Comparison of ENCODE assay signal across 27 mouse cellular contexts in the genomic region with DNA sequence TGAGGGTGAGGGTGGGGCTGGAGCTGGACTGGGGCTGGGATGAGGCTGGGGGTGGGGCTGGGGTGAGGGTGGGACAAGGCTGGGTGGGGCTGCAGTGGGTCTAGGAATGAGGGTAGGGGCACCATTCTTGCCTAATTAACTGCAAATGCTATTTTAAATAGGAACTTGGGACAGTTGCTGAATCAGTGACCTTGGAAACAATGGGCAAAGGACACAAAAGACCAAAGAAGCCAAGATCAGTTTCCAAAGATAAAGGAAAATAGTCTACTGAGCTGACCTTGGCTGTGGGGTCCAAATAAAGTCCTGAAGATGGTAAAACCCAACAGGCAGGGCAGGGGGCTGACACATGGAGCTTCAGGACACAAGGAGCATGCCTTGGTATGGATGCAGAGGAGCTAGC. TPM values are rescaled to one million over a fixed set of nuclear protein-coding genes. Genes with fewer than 3 reads are reported as not detected.
A peak's percentile ranks its signal among the peaks of the same experiment; 100 is the strongest.
DNase-seq lines count a peak whose midpoint lies in the region; ATAC-seq and TF ChIP-seq lines count a peak whose summit lies in the region.
"Had no signal": no experiment of that assay in that cellular context is flagged by ENCODE, and none has a peak within 500 bp of the region (broad histone marks: within the 10 kb centered on the region; RNA-seq: fewer than 3 reads in every experiment).

No protein-coding gene starts in this region.

- no peak overlapping the region for H3K4me3 ChIP-seq in gastrocnemius, adult 2 months
- no peak overlapping the region for H3K4me3 ChIP-seq in hindbrain, embryonic 10.5 days
- no peak overlapping the region for H3K4me3 ChIP-seq in hindbrain, embryonic 11.5 days (ENCODE audit: low read depth, low read length)
- no peak overlapping the region for H3K4me3 ChIP-seq in ES-Bruce4 (ENCODE audit: low read depth, low read length)
- no peak overlapping the region for H3K4me3 ChIP-seq in cortical plate, adult 2 months (ENCODE audit: insufficient read depth, low read length)
- H3K4me3 ChIP-seq: erythroblast, embryonic 14.5 days; kidney, embryonic 15.5 days; limb, embryonic 10.5 days; limb, embryonic 15.5 days; liver, embryonic 15.5 days had no signal

- peak; percentile 86 for TF ChIP-seq EP300 in ES-Bruce4 (IDR thresholded peaks at IDR 0.05; ENCODE audit: insufficient read depth, low read depth, low read length)

- no peaks in the 10 kb centered on the region for H3K9me3 ChIP-seq in hindbrain, embryonic 10.5 days
- no peaks in the 10 kb centered on the region for H3K9me3 ChIP-seq in hindbrain, embryonic 11.5 days (ENCODE audit: control insufficient read depth, low read length)
- H3K9me3 ChIP-seq in ES-Bruce4 (replicated peaks; ENCODE audit: control insufficient read depth, insufficient read depth, low read length, poor library complexity, severe bottlenecking), result no peaks in the 10 kb centered on the region
- H3K9me3 ChIP-seq: kidney, embryonic 15.5 days; limb, embryonic 10.5 days; limb, embryonic 15.5 days; liver, embryonic 15.5 days had no signal

- peaks cover 81% of the 10 kb centered on the region for H3K36me3 ChIP-seq in hindbrain, embryonic 10.5 days
- no peaks in the 10 kb centered on the region; the same call in 1 of the 2 replicates for H3K36me3 ChIP-seq in hindbrain, embryonic 11.5 days (ENCODE audit: control insufficient read depth, insufficient read depth, low read length)
- no peaks in the 10 kb centered on the region for H3K36me3 ChIP-seq in ES-Bruce4 (ENCODE audit: control insufficient read depth, insufficient read depth, low read length, poor library complexity, severe bottlenecking)
- H3K36me3 ChIP-seq: liver, embryonic 15.5 days had no signal

- no peak for TF ChIP-seq CTCF in gastrocnemius, adult 2 months (IDR thresholded peaks at IDR 0.05)
- no peak for TF ChIP-seq CTCF in ES-Bruce4 (IDR thresholded peaks at IDR 0.05; ENCODE audit: low read depth, low read length)
- no peak for TF ChIP-seq CTCF in cortical plate, adult 2 months (IDR thresholded peaks at IDR 0.05; ENCODE audit: extremely low read depth, insufficient read depth, low read length)

- intact Hi-C loops in gastrocnemius, adult 2 months (cut with DNase I), result loop anchor here (2.0 kb wide), 1 partner anchor 18 kb away; no protein-coding TSS in a partner anchor
- intact Hi-C loops in gastrocnemius, postnatal 14 days (cut with DNase I; ENCODE audit: low total_unique reads), result no loop called here

- H3K9ac ChIP-seq in hindbrain, embryonic 11.5 days (ENCODE audit: low read depth, low read length), result no peak overlapping the region
- no peak overlapping the region for H3K9ac ChIP-seq in ES-Bruce4 (ENCODE audit: low read depth, poor library complexity, severe bottlenecking)
- H3K9ac ChIP-seq: forebrain, postnatal 0 days; kidney, embryonic 15.5 days; limb, embryonic 15.5 days; liver, embryonic 15.5 days; lung, embryonic 14.5 days had no signal

- no peak for DNase-seq in gastrocnemius, adult 2 months
- no peak for DNase-seq in gastrocnemius, postnatal 14 days
- DNase-seq in hindbrain, embryonic 10.5 days (ENCODE audit: low spot score), result no peak
- DNase-seq in hindbrain, embryonic 11.5 days (ENCODE audit: low spot score), result no peak
- DNase-seq in lung, postnatal 25 days (ENCODE audit: low spot score), result no peak
- DNase-seq: adrenal gland, postnatal 14 days; cerebellum, adult 11 months; cerebellum, postnatal 10 days; forebrain, postnatal 0 days; gastrocnemius, postnatal 25 days; heart, adult 11 months; kidney, adult 18-20 months; kidney, postnatal 25 days; lung, embryonic 14.5 days; lung, postnatal 14 days; right cerebral cortex, postnatal 25 days; thymus, postnatal 14 days had no signal

- no peak overlapping the region for H3K4me2 ChIP-seq in hindbrain, embryonic 11.5 days (replicated peaks; ENCODE audit: low read depth, low read length)
- H3K4me2 ChIP-seq: kidney, embryonic 15.5 days; limb, embryonic 15.5 days; liver, embryonic 15.5 days; lung, embryonic 14.5 days; midbrain, embryonic 11.5 days had no signal

- peak overlapping the region; percentile 4; the same call in 1 of the 2 replicates for H3K27ac ChIP-seq in gastrocnemius, adult 2 months
- peak overlapping the region; percentile 40 for H3K27ac ChIP-seq in hindbrain, embryonic 10.5 days
- no peak overlapping the region for H3K27ac ChIP-seq in hindbrain, embryonic 11.5 days (ENCODE audit: low read depth, low read length)
- H3K27ac ChIP-seq in ES-Bruce4 (ENCODE audit: insufficient read depth, low read length), result peak overlapping the region; percentile 66
- H3K27ac ChIP-seq in cortical plate, adult 2 months (ENCODE audit: insufficient read depth, low read length), result 0 out of 2 replicates have a peak overlapping the region, but pooled peaks have one; percentile 27
- H3K27ac ChIP-seq: limb, embryonic 10.5 days; limb, embryonic 15.5 days; liver, embryonic 15.5 days had no signal

- H3K27me3 ChIP-seq in hindbrain, embryonic 10.5 days (ENCODE audit: insufficient read depth, poor library complexity, severe bottlenecking), result no peaks in the 10 kb centered on the region
- no peaks in the 10 kb centered on the region for H3K27me3 ChIP-seq in hindbrain, embryonic 11.5 days (ENCODE audit: control insufficient read depth, insufficient read depth, low read length)
- no peaks in the 10 kb centered on the region for H3K27me3 ChIP-seq in ES-Bruce4 (ENCODE audit: control insufficient read depth, insufficient read depth, low read length, poor library complexity, severe bottlenecking)
- H3K27me3 ChIP-seq: kidney, embryonic 15.5 days; limb, embryonic 15.5 days; liver, embryonic 15.5 days had no signal

- H3K4me1 ChIP-seq in hindbrain, embryonic 10.5 days (replicated peaks), result peaks cover 19% of the 10 kb centered on the region
- no peaks in the 10 kb centered on the region for H3K4me1 ChIP-seq in hindbrain, embryonic 11.5 days (replicated peaks; ENCODE audit: control insufficient read depth, insufficient read depth, low read length)
- peaks cover 18% of the 10 kb centered on the region for H3K4me1 ChIP-seq in ES-Bruce4 (ENCODE audit: control insufficient read depth, insufficient read depth, low read length)
- peaks cover 20% of the 10 kb centered on the region for H3K4me1 ChIP-seq in cortical plate, adult 2 months (ENCODE audit: control insufficient read depth, insufficient read depth, low read length)
- H3K4me1 ChIP-seq: limb, embryonic 10.5 days; liver, embryonic 15.5 days had no signal

- ATAC-seq in hindbrain, embryonic 11.5 days (ENCODE audit: low FRiP score), result no peak
- ATAC-seq: forebrain, postnatal 0 days; hindbrain, embryonic 16.5 days; midbrain, embryonic 16.5 days had no signal

- no peak for TF ChIP-seq POLR2A in ES-Bruce4 (IDR thresholded peaks at IDR 0.05; ENCODE audit: insufficient read depth, low read length)
- TF ChIP-seq POLR2A in cortical plate, adult 2 months (IDR thresholded peaks at IDR 0.05; ENCODE audit: extremely low read depth, insufficient read depth, low read length), result no peak

RNA-seq across cellular contexts. Expression of gene Nuak1, which starts 22.0 kb away (rescaled TPM):
- 10 to 100 TPM; 21.4 to 31.0 TPM for total RNA-seq in gastrocnemius, adult 2 months (2021)
- 10 to 100 TPM; 12.1 to 15.0 TPM for total RNA-seq in gastrocnemius, postnatal 14 days (2021)
- 3.1 and 3.7 TPM in 2 replicates for polyA plus RNA-seq in hindbrain, embryonic 10.5 days (2016; fragmentation: Nextera tagmentation; extraction: Ambion mirVana)
- polyA plus RNA-seq in hindbrain, embryonic 11.5 days (2014; fragmentation: Nextera tagmentation; extraction: Ambion mirVana), result 5.1 and 5.7 TPM in 2 replicates
- 25.9 and 26.7 TPM in 2 replicates for polyA plus RNA-seq in ES-Bruce4 (2011; ENCODE audit: insufficient read depth, insufficient read length, low read depth, missing spikeins)
- 39.2 and 43.7 TPM in 2 replicates for polyA plus RNA-seq in cortical plate, adult 2 months (2012; rRNA removed)
